Mouse (Mus musculus) fibroblast of lung, adult 2 months (primary cell): ENCODE measurements around the gene Gm49395.

ENCODE experiments used
- DNase-seq: peaks from one replicate; pipeline ENCODE4 v3.0.0-alpha.2; 2011; ENCODE audit warnings: low read depth

Gm49395 gene

DNA sequence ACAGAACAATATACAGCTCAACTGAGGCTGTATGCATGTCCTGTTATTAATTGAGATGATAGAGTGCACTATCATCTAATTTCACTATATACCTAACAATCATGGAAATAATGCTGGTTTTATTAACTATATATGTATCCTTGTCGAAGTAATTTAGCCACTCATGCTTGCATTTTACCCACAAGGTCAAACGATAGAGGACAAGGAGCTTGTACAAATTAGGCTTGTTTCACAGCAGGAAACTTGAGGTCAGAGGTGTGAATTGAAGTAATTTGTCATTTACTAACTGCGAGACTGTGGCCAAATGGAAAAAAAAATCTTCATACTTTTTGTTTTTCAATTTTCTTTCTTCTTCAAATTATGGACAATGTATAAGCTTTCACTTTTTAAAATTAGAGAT lies 3.5 kb downstream of the Gm49395 start:
- DNase-seq = no peak

DNA sequence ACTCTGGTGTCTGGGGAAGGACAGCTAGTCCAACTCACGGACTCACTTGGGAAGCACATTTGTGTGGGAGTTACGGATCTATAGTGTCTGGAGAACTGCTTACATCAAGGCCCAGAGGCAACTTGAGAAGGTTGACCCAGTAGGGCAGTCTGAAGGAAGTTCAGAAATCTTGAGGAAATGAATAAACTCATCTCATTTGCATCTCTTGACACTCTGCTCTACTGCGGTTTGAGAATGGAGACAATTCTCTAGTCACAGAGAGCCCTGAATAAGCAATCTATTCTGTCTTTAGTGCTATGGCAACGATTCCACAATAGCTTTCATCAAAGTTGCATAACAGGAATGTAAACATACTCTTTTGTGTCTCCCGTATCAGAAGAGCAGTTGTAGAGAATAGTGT lies 4.8 kb downstream of the Gm49395 start:
- no peak for DNase-seq

DNA sequence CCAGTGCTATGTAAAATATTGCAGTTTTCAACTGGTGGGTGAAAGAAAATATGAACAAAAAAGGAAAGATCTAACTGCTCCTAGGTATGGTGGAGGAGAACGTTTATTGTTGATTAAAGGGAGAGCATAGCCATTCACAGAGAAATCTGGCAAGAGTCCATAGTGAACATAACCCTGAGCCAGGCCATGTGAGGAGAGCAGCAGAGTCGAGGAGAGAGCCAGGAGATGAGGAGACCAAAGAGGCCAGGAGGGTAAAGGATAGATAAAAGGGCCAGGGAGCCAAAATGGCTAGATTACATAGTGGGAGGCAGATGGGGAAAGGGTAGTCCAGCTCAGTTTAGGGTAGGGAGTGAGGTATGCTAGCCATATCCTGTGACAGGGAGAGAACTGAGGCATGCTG lies 5.5 kb downstream of the Gm49395 start:
- no peak for DNase-seq

DNA sequence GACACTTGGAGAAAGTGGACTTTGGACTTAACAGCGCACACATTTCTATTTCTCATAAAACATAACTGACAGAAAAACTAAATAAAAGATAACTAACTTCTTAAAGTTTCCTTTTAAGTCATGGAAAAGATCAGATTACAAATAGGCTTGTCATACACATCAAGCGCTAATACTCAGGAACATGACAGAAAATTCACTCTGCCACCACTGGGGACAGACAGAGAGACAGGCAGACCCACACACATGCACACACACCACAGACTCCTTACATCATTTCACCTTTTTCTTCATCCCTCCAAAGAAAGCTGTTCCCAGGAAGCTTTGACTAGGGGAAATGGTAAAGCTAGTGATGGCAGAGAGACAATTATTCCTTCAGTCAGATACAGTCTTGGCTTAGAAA lies 6.3 kb downstream of the Gm49395 start:
- DNase-seq = no peak

DNA sequence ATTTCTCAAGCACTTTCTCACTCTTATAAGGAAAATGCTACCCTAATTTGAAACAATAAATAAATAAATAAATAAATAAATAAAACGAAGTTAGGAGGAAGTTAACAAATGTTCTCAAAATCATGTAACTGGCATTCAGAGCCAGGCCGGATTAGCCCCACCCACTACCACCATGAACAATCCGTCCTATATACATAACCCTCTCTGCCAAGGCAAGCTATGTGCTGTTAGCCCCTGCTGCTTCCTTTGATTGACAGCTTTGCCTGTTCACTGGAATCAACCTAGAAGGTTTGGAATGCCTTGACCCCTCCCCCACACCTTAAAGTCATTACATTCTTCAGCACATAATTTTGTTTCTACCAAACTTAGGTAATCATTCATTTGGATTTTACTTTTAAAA lies 10.2 kb downstream of the Gm49395 start:
- no peak for DNase-seq

DNA sequence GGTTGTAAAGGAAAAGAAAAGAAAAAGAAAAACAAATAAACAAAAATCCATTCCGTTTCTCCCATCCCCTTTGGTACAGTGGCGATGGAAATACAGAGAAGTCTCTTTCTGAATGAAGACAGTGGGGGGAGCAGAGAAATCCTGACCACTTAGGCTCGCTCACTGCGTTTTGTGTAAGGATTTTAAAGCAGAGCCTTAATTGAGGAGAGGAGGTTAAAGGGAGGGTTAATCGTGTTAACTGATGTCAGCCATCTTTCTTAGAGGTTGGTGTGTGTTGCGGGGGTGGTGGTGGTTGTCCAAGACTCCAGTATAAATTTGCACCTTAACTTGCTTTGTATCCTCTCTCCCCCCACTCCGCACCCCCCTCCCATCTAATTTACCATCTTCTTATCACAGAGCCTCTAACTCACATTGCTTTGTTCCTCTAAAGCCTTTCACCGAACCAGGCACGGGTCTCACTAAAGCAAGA lies 10.7 kb downstream of the Gm49395 start:
- no peak for DNase-seq

DNA sequence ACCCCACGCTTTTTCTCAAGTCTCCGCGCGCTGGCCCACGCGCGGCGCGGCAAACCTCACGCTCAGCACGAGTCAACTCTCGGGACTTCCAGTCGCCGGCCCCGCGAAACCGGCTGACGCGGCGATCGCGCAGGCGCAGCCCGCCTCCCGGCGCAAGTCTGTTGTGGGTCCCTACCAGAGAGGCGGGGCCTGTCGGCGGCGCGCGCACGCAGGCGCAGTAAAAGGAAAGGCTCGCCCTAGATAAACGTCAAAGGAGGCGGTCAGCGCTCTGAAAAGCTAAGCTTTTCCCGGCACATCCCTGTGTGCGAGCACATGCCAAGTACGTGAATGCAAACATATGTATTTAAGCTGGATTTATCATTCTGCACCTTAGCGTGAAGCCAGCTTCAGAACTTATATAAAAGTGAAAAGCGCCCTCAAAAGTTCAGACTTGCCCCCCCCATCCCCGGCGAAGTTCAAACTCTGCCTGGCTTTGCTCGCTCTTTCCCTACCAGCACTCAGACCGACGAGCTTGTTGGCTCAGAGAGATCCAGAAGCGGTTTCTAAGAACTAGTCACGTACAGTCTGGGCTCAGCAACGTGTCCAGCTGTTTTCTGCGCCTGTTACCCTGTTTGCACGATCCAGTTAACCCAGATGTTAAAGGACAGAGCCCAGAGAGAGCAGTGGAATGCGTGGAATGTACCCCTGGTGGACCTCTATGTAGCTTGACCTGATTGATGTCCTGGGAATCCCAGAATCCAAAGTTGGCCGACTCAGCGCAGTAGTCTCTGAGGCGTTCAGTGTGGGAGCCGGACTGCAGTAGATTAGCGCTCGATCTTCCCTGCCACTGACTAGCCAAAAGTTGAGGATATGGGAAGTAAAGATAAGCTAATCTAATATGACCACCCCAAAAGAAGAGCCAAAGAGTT lies 11.4 kb downstream of the Gm49395 start, which contains the start of gene Pelo:
Gene Pelo, minus strand, starts transcription at position 118 of the 908 bp plus-strand sequence.
- DNase-seq = peak; percentile 84

DNA sequence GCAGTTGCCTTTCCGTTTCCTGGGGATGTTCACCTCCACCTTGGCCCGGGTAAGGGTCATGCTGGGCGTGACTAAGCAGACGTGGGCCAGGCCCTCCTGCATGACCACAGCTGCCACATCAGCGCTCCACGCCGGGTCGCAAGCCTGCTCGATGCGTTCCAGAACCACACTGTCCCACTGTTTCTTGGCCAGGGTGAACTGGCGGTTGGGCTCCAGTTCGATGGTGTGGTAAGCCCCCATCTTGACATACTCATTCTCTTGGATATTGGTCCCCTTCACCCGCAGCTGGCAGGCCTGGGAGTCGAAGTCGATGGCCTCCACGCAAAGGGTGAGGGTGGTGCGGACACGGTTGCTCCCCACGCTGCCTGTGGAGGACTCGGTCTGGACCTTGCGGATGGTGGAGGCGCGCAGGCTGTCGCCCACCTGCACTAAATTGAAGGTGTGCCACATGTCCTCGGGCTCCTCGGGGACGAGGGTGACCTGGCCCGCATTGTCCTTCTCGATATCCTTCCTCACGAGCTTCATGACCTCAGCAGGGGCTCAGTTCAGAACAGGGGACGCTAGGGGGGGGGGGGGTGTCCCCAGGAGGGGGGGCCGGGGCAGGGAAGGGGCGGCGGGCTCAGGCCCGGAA lies 12.2 kb downstream of the Gm49395 start:
- no peak for DNase-seq

DNA sequence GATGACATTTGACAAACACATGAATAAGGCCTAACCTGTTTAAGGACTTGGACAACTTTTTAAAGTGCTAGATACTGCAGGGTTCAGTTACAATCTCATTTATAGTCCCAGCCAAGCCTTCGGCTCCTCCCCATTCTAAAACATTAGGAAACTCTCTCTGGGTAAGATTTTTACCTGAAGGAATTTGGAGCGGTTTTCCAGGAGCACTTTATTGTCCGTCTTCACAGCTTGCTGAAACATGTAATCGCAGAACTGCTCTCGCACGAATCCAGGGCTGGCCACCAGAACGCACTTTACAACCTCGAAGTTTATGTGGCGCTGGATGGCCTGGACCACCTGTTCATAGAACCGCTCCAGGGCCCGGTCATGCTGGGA lies 12.7 kb downstream of the Gm49395 start:
- no peak for DNase-seq

DNA sequence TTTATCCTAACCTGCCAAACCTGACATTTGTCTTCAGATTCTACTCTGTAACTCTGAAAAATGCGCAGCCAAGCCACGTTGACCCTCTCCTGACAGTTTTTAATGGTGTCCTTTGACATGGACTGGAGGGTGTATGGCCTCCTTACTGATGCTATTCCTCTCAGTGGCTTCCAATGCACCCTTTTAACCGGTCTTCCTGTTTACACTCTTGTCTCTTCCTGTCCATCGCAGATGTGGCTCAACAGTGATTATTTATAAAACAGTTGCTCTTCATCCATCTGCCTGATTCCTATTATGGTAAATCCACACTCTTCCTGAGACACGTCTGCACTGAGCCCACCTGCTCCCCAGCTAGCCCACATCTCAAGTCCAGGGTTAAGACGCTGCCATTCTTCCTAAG lies 15.7 kb downstream of the Gm49395 start:
- no peak for DNase-seq

DNA sequence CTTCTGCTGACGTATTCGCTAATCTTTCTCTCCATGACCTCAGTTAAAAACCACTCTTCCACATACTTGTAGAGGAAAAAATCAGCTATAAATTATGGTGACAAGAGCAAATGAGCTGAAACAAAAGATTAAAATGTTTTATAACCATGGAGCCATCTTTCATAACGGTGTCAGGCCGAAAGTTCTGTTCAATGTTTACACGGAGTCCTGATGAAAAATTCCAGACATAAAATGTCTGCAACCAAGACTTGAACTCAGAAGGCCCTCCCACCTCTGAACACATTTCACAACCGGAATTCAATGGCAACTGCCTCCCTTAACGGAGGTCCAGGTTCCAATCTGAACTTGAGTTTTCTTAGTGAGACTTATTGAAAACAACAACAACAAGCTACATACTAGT lies 19.4 kb downstream of the Gm49395 start:
- DNase-seq = no peak

DNA sequence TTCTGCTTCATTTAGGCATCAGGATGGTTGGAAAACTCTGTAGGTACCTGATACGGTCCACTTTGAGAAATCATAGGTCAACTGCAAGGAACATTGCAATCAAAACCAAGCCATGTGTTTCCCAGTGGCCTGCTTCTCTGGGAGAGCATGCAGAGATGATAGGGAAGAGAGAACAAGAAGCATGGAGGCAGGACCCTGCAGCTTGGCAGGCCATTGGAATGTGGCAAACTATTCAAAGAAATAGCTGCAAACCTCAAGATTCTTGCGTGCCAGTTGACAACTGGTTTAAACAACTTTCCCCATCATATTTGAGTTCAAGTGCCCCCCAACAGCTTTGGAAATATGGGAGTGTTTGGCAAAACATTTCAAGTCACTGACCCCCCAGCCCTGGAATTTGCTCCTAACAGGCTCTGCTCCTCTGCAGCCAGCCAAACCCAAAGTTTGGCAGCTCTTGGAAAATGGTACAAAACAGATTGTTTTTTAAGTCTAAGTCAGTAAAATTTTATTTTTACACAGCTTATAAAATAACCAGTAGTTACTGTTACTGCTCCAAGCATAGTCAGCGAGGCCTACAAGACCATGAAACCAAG lies 21.6 kb downstream of the Gm49395 start:
- peak; percentile 82 for DNase-seq

DNA sequence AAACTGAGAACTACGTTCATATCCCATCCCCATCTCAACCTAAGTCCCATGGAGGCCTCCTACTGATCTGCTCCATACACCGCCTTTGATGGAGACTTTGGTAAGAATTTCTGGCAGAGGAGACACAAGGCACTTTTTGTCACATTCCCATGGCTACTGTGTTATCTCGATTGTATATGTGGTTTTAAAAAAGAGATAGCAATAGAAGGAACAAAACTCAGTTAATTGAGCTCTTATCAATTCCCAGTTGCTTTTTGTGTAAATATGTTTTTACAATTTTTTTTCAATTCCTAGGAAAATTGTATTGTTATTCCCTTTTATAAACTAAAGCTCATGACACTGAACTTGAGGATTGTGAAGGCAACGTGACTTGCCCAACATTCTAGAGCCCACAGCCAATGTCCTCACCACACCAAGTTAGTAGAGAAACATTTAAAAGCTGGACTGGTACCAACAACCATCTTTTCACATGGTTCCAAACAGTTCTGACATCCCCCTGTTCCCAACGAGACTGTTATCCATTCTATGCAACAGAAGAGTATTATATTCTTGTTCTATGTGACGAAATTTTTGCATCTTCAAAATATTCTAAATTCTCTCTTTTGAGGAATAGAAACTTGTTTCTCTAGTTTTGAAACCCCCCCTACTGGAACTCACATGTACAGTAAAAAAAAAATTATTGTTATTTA lies 22.6 kb downstream of the Gm49395 start:
- peak; percentile 51 for DNase-seq

DNA sequence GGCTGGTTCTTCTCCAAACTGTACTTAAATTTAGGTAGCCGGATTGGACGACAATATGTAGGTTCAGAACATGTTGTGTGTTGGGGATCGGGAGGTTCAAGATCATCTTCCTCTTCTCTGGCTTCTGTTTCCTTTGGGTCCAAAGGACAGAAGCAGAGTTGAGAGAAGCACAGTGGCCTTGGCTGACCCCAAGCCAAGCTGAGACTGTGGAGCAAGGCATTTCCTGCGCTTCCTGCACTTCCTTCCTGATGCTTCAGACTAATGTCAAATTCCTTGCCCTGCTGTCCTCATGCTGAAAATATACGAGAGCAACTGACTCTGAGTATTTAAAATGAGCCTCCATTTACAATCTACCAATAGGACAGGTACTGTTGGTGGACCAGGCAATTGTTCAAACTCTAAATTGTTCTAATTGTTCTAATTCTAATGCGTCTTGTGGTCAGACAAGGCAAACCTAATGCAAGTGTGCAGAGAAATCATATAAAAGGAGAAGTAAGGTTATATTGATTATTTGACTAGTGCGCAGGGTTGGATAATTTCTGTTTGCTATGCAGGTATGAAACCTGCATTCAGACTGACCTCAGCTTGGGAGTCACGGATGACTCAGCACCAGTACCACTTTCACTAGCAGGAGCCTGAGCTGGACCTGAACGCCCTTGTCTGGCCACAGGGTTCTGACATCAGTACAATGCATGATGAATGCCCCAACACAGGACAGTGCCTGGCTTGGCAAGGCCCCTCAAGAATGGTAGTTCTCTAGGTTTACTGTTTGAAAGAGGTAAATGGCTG lies 24.2 kb downstream of the Gm49395 start:
- DNase-seq = no peak

DNA sequence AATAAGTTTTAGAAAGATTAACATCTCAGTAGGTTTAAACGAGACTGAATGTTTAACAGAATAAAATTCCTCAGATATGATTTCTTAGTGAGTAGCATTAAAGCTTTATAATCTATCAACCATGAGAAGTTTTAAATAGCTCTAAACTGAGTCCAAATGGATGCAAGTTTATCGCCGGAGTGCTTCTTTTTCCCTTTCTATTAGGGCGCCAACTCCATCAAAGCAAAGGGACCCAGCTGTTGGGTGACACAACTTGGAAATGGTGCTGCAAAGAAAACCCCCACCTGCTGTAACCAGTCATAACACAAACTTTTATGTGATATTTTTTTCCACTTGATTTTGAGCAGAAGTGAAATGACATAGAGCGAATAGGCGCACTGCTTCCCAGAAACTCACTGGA lies 29.3 kb downstream of the Gm49395 start:
- DNase-seq = no peak

DNA sequence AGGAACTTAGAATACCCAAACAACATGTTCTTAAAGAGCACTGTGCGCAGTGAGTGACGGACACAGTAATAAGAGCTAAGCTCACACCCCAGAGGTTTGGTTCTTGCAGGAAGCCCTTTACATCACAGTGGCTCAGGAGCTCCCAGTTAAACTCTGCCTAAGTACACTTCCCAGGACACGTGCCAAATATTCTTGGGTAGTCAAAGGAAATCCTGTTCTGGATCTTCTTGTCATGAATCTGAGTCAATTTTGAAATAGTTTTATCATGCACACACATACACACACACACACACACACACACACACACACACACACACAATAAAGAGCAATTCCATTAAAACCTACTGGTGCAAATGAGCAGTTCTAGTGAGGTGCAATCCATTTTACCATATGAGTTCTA lies 30.3 kb downstream of the Gm49395 start:
- no peak for DNase-seq

DNA sequence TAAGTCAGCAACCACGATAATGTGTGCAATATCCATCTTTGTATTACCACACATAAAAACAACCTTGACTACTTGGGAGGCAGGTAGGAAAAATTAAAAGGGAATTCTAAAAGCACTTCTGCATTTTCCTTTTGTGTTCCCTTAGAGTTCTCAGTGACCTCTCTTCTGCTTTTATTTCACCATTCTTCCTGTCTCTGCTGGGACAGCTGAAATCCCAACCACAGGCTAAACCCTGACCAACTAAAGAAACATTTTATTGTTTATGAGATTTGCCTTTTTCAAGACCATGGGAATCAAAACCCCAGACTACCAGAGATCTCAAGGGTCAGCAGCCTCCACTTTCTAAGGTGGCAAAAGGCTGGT lies 33.8 kb downstream of the Gm49395 start:
- no peak for DNase-seq

DNA sequence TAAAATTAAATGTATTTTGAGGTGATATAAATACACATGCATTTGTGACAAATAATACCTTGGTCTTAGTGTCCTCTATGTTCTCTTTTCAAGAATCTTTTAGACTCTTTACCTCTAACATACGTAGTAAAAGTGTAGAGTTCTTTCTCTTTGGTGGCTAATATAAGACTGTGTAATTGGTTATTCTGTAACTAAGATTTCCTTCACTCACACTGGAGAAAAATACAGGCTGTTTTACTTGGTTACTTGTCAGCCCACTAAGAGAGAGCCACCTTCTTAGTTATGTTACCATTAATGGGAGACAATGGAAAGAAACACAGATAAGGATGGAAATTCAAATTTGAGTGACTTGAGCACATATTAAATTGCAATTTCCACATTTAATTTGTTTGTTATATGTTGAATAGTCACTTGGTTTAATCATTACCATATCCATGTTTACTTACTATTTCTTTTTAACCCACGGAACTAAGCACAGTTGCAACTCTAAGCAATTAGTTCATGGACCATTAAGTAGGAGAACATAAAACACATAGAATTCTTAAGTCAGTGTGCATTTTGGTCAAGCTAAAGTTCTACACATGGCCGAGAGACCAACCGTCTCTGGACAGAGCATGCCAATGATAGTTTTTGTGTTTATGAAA lies 34.3 kb downstream of the Gm49395 start:
- DNase-seq = no peak

DNA sequence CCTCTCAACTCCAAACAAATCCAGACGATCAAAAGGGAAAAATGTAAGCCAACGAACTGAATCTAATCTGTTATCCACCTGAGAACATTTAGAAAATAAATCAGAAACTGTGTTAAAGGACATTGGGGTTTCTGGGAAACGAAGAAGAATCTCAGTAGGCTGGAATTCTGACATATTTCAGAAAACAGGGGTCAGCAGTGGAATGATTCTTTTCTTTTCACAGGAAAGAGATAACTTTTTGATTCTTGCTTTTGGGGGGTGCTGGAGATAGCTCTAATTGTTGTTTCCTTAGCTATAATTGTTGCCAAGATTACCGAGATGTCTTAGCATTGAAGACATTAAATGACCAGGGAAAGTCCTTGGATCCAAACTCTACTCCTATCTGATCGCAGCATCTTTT lies 44.2 kb downstream of the Gm49395 start:
- no peak for DNase-seq

DNA sequence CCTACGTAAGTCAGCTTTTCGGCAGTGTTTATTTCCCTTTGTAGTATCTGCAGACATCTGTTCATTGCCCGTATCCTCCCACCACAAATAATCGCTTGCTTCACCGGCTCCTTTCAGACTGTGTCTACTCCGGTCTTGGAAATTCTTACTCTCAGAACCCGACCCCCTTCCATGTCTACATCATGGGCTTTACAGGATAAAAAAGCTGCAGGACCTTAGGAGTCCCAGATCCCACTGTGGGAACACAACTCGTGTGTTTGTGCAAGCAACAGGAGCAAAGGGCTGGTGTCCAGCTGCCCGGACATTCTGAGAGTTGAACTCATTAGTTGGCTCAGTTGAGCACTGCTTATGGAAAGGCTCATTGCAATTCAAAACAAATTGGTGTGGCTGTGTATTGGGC lies 46.9 kb downstream of the Gm49395 start:
- no peak for DNase-seq

DNA sequence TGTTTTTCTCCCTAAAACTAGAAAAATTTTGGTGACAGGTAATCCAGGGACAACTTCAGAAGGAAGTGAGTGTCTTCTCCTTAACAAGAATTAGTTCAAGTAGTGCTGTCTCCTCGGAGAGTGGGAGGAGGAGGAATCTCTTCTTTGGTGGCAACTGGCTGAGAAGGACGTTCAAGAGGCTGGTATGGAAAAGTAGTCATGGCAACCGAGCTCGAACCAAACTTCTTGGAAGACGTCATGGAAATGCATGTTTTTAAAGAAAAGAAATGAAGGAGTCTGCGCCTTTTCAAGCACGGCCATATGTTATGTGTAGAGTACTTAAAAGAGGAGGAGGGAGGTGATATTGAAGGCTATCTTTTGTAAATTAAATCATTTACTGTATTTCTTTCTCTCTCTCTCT lies 49.2 kb downstream of the Gm49395 start:
- no peak for DNase-seq
